Mouse (Mus musculus) ES-E14 (cell line): ENCODE results near the gene Uba52.

Experiments
- CHD2 ChIP-seq: IDR thresholded peaks from 2 replicates; pipeline ENCODE4 v1.6.1; 2014; ENCODE audit warnings: mild to moderate bottlenecking, low read depth, low read length, inconsistent platforms
- HCFC1 ChIP-seq: IDR thresholded peaks from 2 replicates; pipeline ENCODE4 v1.6.1; 2012; ENCODE audit warnings: low read length, inconsistent platforms, borderline replicate concordance; ENCODE audit not compliant: insufficient read depth
- MAFK ChIP-seq: IDR thresholded peaks from 2 replicates; pipeline ENCODE4 v1.6.1; 2014; ENCODE audit warnings: mild to moderate bottlenecking, low read depth, low read length, inconsistent platforms; ENCODE audit not compliant: insufficient read depth
- ZNF384 ChIP-seq: IDR thresholded peaks from 2 replicates; pipeline ENCODE4 v1.6.1; 2012; ENCODE audit warnings: low read depth, low read length, inconsistent platforms

DNA sequence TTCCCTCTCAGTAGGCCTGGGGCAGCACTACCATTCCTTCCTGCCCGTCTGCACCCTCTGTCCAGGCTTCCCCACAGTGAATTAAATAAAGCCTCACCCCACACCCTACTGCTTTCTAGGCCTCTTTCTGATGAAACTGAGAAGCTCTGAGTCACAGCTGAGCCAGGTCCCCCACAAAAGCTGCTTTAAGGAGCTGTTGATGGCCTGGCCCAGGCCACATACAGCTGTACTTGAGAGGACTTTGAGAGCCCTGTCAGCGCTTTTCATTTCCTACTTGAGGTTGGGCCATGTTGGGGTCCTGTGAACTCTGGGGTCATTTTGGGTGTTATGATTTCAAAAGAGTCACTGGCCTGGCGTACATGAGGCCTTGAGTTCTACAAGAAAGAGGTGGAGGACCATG lies 24.6 kb upstream of the Uba52 start:
- TF ChIP-seq ZNF384 (no peak), MAFK (no peak), HCFC1 (no peak), CHD2 (no peak)
